Mouse (Mus musculus): ENCODE data around the gene Zfp874a. TPM values are rescaled to one million over a fixed set of nuclear protein-coding genes. Genes with fewer than 3 reads are reported as not detected.
A peak's percentile ranks its signal among the peaks of the same experiment; 100 is the strongest.
"Not testable (repeated sequence)": the region's sequence is repeated elsewhere in the genome, so short reads cannot be mapped to it uniquely, and the experiment has no call there.

The Zfp874a gene
- total RNA-seq, 2 experiments from 2014 or later, result 10.8 to 11.2 TPM

DNA sequence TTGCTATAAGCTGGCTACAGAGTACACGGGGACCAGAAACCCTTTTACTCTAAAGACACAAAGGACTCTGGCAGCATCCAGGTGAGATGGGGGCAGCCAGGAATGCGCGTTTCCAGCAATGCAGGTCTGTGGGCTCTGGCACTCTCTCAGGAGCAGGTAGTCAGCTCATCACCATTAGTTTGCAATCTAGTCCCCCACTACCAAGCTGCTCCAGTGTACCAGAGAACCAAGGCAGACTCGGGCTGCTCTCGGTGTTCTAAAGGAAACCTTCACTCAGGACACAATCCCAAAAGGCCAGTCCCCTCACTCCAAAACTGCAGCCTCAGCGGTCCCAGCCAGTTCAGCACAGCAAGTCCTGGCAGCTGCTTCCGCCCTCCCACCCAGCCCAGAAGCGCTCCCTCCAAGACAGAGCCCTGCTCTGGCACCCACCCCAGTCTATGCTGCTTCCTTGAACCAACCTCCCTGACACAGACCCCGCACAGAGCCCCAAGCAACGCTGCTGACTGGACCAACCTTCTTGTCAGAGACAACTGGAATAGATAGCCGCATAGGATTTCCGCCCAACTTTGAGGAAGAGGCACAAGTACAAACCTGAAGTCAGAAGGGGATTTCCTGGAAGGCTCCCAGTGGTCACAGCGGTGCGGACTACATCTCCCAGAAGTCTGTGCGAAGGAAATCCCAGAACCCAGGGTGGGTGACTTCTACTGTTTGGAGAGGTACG lies 52.1 kb downstream of the Zfp874a start, which contains the start of gene Zfp429:
Gene Zfp429 (minus strand): TSS at position 637 of the 721 bp plus-strand sequence.
- DNase-seq (ENCODE audit: low spot score in 2 of 2), result peak; percentile 54 to 68

DNA sequence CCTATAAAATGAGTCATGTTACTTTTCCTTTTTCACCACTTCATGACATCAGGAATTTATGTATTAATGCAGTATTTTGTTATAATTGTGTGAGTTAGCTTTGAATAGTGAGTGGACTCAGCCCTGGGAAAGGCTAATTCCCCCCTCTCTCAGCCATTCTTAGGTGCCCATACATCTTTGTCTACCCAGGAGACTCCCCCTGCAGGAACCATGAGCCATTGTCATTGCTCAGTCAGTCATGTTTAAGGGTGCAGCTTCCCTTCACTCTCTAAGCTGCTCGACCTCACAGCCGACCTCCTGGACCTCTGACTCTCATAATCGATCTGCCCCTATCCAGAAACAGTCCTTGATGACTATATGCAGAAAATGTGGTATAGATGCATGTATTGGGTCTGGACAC lies 75.2 kb downstream of the Zfp874a start:
- not testable (repeated sequence) for DNase-seq (ENCODE audit: low spot score in 2 of 2)

DNA sequence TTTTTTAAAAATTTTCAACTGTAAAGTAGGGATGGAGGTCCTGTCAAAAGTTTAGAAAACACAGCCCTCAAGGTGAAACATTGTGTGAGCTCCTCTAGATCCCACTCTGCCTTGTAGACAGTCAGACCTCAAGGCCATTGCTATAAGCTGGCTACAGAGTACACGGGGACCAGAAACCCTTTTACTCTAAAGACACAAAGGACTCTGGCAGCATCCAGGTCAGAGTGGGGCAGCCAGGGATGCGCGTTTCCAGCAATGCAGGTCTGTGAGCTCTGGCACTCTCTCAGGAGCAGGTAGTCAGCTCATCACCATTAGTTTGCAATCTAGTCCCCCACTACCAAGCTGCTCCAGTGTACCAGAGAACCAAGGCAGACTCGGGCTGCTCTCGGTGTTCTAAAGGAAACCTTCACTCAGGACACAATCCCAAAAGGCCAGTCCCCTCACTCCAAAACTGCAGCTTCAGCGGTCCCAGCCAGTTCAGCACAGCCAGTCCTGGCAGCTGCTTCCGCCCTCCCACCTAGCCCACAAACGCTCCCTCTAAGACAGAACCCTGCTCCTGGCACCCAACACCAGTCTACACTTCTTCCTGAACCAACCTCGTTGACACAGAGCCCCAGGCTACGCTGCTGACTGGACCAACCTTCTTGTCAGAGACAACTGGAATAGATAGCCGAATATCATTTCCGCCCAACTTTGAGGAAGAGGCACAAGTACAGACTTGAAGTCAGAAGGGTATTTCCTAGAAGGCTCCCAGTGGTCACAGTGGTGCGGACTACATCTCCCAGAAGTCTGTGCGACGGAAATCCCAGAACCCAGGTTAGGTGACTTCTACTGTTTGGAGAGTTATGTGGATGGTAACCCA lies 76.1 kb downstream of the Zfp874a start, which contains the start of the genes Gm28041 and Zfp456:
Gene Gm28041 (minus strand): TSS at position 684 of the 862 bp plus-strand sequence.
Gene Zfp456 (minus strand): TSS at position 761 of the 862 bp plus-strand sequence.
- peak; percentile 35 to 60 for DNase-seq (ENCODE audit: low spot score in 2 of 2)

Other genes with a start within 250 kb of the Zfp874a start
- 10 to 100 TPM; 18.3 to 21.5 TPM for gene Zfp458, start 173.2 kb downstream of the Zfp874a start, total RNA-seq (2021)
- 1 to 10 TPM; 5.3 TPM for gene Zfp457, start 145.1 kb downstream of the Zfp874a start, total RNA-seq (2021)
- 1 to 10 TPM; 2.6 to 3.2 TPM for gene Zfp595, start 119.1 kb downstream of the Zfp874a start, total RNA-seq (2021)
- 1 to 10 TPM; 1.1 to 1.2 TPM for gene Gm28044, start 91.1 kb downstream of the Zfp874a start, total RNA-seq (2021)
- under 1 TPM; 0.66 to 0.91 TPM for gene Zfp953, start 91.0 kb downstream of the Zfp874a start, total RNA-seq (2021)
- not detected for gene Gm28041, start 75.9 kb downstream of the Zfp874a start, total RNA-seq (2021)
- gene Zfp456, start 75.8 kb downstream of the Zfp874a start, total RNA-seq (2021), result under 1 TPM; 0.75 to 0.78 TPM
- gene Zfp429, start 51.8 kb downstream of the Zfp874a start, total RNA-seq (2021), result 1 to 10 TPM; 2.4 to 3.2 TPM
- 1 to 10 TPM; 2.0 to 2.3 TPM for gene Zfp459, start 30.2 kb downstream of the Zfp874a start, total RNA-seq (2021)
- 10 to 100 TPM; 13.7 to 15.7 TPM for gene Zfp874b, start 32.6 kb upstream of the Zfp874a start, total RNA-seq (2021)
- 1 to 10 TPM; 5.8 to 8.0 TPM for gene Zfp58, start 48.9 kb upstream of the Zfp874a start, total RNA-seq (2021)
- under 1 TPM in 1 of 2 experiments, not detected in 1; 0.87 TPM for gene Gm26965, start 74.5 kb upstream of the Zfp874a start, total RNA-seq (2021)
- 10 to 100 TPM; 21.8 to 24.5 TPM for gene Zfp87, start 74.6 kb upstream of the Zfp874a start, total RNA-seq (2021)
- gene Zfp748, start 102.2 kb upstream of the Zfp874a start, total RNA-seq (2021), result 1 to 10 TPM; 7.4 to 9.7 TPM
- gene Zfp729b, start 158.1 kb upstream of the Zfp874a start, total RNA-seq (2021), result 1 to 10 TPM; 8.6 to 9.0 TPM
- gene Gm49345, start 186.1 kb upstream of the Zfp874a start, total RNA-seq (2021), result 1 to 10 TPM in 1 of 2 experiments, not detected in 1; 1.4 TPM
- gene Zfp729a, start 186.2 kb upstream of the Zfp874a start, total RNA-seq (2021), result 1 to 10 TPM; 8.0 to 9.0 TPM
- 10 to 100 TPM; 21.4 to 22.8 TPM for gene Zfp738, start 235.4 kb upstream of the Zfp874a start, total RNA-seq (2021)

Data from layer of hippocampus, postnatal 10 days (tissue).